ENCODE assay signal across 10 mouse cellular contexts in the genomic region with DNA sequence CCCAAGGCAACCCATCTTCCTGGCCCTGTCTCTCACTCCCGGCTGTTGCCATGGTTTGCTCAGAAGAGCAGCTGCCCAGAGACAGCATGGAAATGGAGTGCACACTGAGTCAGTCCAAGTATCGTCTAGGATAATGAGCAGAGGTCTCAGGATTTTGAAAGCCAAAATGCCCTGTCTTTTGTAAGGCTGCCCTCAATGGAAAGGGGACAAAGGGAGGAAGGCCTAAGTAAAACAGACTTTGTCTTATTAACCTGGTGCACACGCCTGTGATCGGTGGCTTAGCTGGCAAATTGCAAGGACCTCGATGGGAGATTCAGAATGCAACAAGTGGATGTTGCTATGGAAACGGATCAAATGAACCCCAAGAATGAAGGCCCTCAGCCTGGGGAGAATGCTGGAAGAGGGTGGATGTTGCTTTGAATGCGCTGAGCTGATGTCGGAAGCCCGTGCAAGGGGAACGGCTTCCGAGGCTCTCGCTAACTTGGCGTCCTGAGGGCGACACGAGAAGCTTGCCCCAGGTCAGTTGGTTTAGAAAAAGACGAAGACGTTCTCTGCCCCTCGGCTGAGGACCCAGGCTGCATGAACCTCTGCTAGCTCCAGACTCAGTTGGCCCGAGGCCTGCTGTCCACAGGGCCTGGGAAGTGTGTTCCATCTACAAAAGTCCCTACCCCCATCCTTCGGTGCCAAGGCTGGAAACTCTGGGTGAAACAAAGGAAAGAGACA.
DNase-seq lines count a peak whose midpoint lies in the region; ATAC-seq lines count a peak whose summit lies in the region.
"Had no signal": no experiment of that assay in that cellular context is flagged by ENCODE, and none has a peak within 500 bp of the region (broad histone marks: within the 10 kb centered on the region; RNA-seq: fewer than 3 reads in every experiment).

No protein-coding gene starts in this region.

- H3K27ac ChIP-seq in forebrain, embryonic 15.5 days (replicated peaks) = peak overlapping the region; percentile 9; the same call in 1 of the 2 replicates
- peak overlapping the region; percentile 17; the same call in 1 of the 2 replicates for H3K27ac ChIP-seq in midbrain, embryonic 13.5 days
- H3K27ac ChIP-seq: intestine, embryonic 15.5 days; left cerebral cortex, adult 2 months had no signal

- H3K27me3 ChIP-seq in forebrain, embryonic 15.5 days = no peaks in the 10 kb centered on the region
- peaks cover 30% of the 10 kb centered on the region for H3K27me3 ChIP-seq in midbrain, embryonic 13.5 days
- H3K27me3 ChIP-seq: intestine, embryonic 15.5 days had no signal

- WGBS in forebrain, embryonic 15.5 days = 16% methylated on average over 20 of the region's 20 CpGs
- 3% methylated on average over 20 of the region's 20 CpGs for WGBS in midbrain, embryonic 13.5 days

- no peaks in the 10 kb centered on the region for H3K36me3 ChIP-seq in forebrain, embryonic 15.5 days
- H3K36me3 ChIP-seq in midbrain, embryonic 13.5 days = no peaks in the 10 kb centered on the region
- H3K36me3 ChIP-seq: intestine, embryonic 15.5 days had no signal

- ATAC-seq in forebrain, embryonic 15.5 days (replicated peaks) = peak; percentile 36; the same call in 1 of the 2 replicates
- peak; percentile 75 for ATAC-seq in midbrain, embryonic 13.5 days
- no peak for ATAC-seq in inflammation-experienced regulatory T-cells, adult 6 months
- ATAC-seq: intestine, embryonic 15.5 days; liver, postnatal 0 days had no signal

- no peak overlapping the region for H3K4me3 ChIP-seq in forebrain, embryonic 15.5 days
- no peak overlapping the region for H3K4me3 ChIP-seq in midbrain, embryonic 13.5 days (replicated peaks)
- H3K4me3 ChIP-seq: intestine, embryonic 15.5 days; left cerebral cortex, adult 2 months had no signal

- no peak overlapping the region for H3K9ac ChIP-seq in forebrain, embryonic 15.5 days (replicated peaks)
- no peak overlapping the region for H3K9ac ChIP-seq in midbrain, embryonic 13.5 days (replicated peaks)
- H3K9ac ChIP-seq: intestine, embryonic 15.5 days; liver, postnatal 0 days had no signal

- peak overlapping the region; percentile 33 for H3K4me2 ChIP-seq in forebrain, embryonic 15.5 days (replicated peaks)
- H3K4me2 ChIP-seq in midbrain, embryonic 13.5 days (replicated peaks) = peak overlapping the region; percentile 40
- H3K4me2 ChIP-seq: intestine, embryonic 15.5 days had no signal

- DNase-seq in Muller cell, postnatal 12 days (ENCODE audit: inconsistent ontology term) = peak; percentile 48
- DNase-seq in R1 (ENCODE audit: low read depth, low spot score) = peak; percentile 36
- no peak for DNase-seq in testis, postnatal 10 days (ENCODE audit: low spot score)
- DNase-seq in gastrocnemius, adult 18-20 months (ENCODE audit: low spot score) = no peak
- DNase-seq: liver, postnatal 0 days had no signal

- H3K9me3 ChIP-seq in forebrain, embryonic 15.5 days = no peaks in the 10 kb centered on the region
- no peaks in the 10 kb centered on the region for H3K9me3 ChIP-seq in midbrain, embryonic 13.5 days
- H3K9me3 ChIP-seq: intestine, embryonic 15.5 days had no signal

- peaks cover 45% of the 10 kb centered on the region for H3K4me1 ChIP-seq in forebrain, embryonic 15.5 days
- H3K4me1 ChIP-seq in midbrain, embryonic 13.5 days (replicated peaks) = peaks cover 36% of the 10 kb centered on the region
- H3K4me1 ChIP-seq: intestine, embryonic 15.5 days had no signal

Comparison
In these comparisons a context has a peak if more than half of its experiments do, and no peak if none do; other contexts are left out.
1. DNase-seq: peak in Muller cell, postnatal 12 days (single experiment) and R1 (single experiment); none in testis, postnatal 10 days (single experiment) and gastrocnemius, adult 18-20 months (single experiment).